Mouse (Mus musculus) limb, embryonic 11.5 days (tissue): ENCODE results near the gene Rbbp8nl. TPM values are rescaled to one million over a fixed set of nuclear protein-coding genes. Genes with fewer than 3 reads are reported as not detected.

Experiments
- ATAC-seq: fragments of 200-750 bp; cut with Nextera tagmentation; 2 replicates; pipeline ENCODE4 v1.8.0; 2017; ENCODE audit warnings: low read depth; ENCODE audit not compliant: insufficient number of reproducible peaks, low FRiP score, low TSS enrichment
- DNase-seq: peaks from one replicate; pipeline ENCODE4 v3.0.0-alpha.2; 2015; ENCODE audit warnings: low spot score
- H3K27ac ChIP-seq: fragments of 300-500 bp; sonication (generic); replicated peaks from 2 replicates; pipeline ENCODE4 v1.5.1; 2014; ENCODE audit warnings: low read depth, mild to moderate bottlenecking, low read length
- H3K27me3 ChIP-seq: fragments of 300-500 bp; sonication (generic); 2 replicates; pipeline ENCODE4 v1.6.1; 2014; ENCODE audit warnings: mild to moderate bottlenecking, low read length, mixed read lengths; ENCODE audit not compliant: control insufficient read depth, insufficient read depth
- H3K36me3 ChIP-seq: fragments of 300-500 bp; sonication (generic); 2 replicates; pipeline ENCODE4 v1.6.1; 2014; ENCODE audit warnings: mild to moderate bottlenecking, low read length, moderate library complexity, mixed read lengths; ENCODE audit not compliant: control insufficient read depth, insufficient read depth
- H3K4me1 ChIP-seq: fragments of 300-500 bp; sonication (generic); 2 replicates; pipeline ENCODE4 v1.6.1; 2014; ENCODE audit warnings: low read length, mixed read lengths; ENCODE audit not compliant: control insufficient read depth, insufficient read depth
- H3K4me2 ChIP-seq: fragments of 300-500 bp; sonication (generic); 2 replicates; pipeline ENCODE4 v1.6.1; 2014; ENCODE audit warnings: low read depth, mild to moderate bottlenecking, moderate library complexity; ENCODE audit not compliant: severe bottlenecking
- H3K4me3 ChIP-seq: fragments of 300-500 bp; sonication (generic); 2 replicates; pipeline ENCODE4 v1.5.1; 2014; ENCODE audit warnings: low read depth, low read length
- H3K9ac ChIP-seq: fragments of 300-500 bp; sonication (generic); 2 replicates; pipeline ENCODE4 v1.6.1; 2014; ENCODE audit warnings: mild to moderate bottlenecking, low read length
- H3K9me3 ChIP-seq: fragments of 300-500 bp; sonication (generic); 2 replicates; pipeline ENCODE4 v1.6.1; 2016; ENCODE audit warnings: low read length; ENCODE audit not compliant: control insufficient read depth
- WGBS: fragments of 180-500 bp; shearing (Covaris S2); extraction: QIAGEN DNeasy Blood & Tissue Kit; methylation state at CpG from one replicate; pipeline ENCODE4 v1.1.7; 2014; 5-methylcytosine and 5-hydroxymethylcytosine counted together
- polyA plus RNA-seq: library from polyadenylated mRNA; unstranded; fragments of >200 nt; fragmentation: Nextera tagmentation; extraction: Ambion mirVana; gene quantifications from 2 replicates; pipeline ENCODE4 v1.2.1, GENCODE M21; 2014

Gene Rbbp8nl
- polyA plus RNA-seq, 1 experiment from 2014 or later = 0.40 TPM

- Histone ChIP-seq H3K9me3 (no peaks in the 10 kb centered on the region), H3K27me3 (no peaks in the 10 kb centered on the region), H3K9ac (no peak overlapping the region), H3K27ac (no peak overlapping the region), H3K4me2 (no peak overlapping the region), H3K36me3 (no peaks in the 10 kb centered on the region), H3K4me3 (no peak overlapping the region), H3K4me1 (no peaks in the 10 kb centered on the region)
- DNase-seq = no peak
- 82% methylated on average over 4 of the region's 4 CpGs for WGBS
- no peak for ATAC-seq
Measured at GRCm38 (mm10) chr2:180311147-180311546, 21.5 kb upstream of the Rbbp8nl start.

DNA sequence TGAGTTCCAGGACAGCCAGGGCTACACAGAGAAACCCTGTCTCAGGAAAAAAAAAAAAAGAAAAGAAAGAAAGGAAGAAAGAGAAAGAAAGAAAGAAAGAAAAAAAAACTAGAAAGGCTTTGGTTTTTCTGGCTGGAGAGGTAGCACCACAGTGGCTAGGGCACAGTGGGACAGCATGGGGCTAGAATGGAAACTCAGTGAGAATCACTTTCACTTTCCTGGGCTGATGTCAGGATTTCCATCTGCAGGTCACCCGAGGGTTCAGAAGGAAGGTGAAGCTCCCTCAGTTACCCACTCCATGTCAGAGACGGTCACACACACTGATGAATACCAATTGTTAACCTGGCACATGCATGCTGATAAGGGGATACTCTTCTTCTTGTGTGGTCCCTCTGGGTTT, 18.0 kb upstream of the Rbbp8nl start:
- DNase-seq (no peak), ATAC-seq (no peak)
- Histone ChIP-seq H3K27me3 (no peaks in the 10 kb centered on the region), H3K9me3 (no peaks in the 10 kb centered on the region), H3K4me1 (no peaks in the 10 kb centered on the region), H3K4me2 (no peak overlapping the region), H3K27ac (no peak overlapping the region), H3K36me3 (no peaks in the 10 kb centered on the region), H3K9ac (no peak overlapping the region), H3K4me3 (no peak overlapping the region)
- 52% methylated on average over 2 of the region's 2 CpGs for WGBS

- H3K9ac ChIP-seq = no peak overlapping the region
- DNase-seq = no peak
- whole genome bisulfite sequencing = 86% methylated on average over 8 of the region's 8 CpGs
- no peaks in the 10 kb centered on the region for H3K4me1 ChIP-seq
- no peak overlapping the region for H3K4me3 ChIP-seq
- no peak for ATAC-seq
- H3K27me3 ChIP-seq = no peaks in the 10 kb centered on the region
- no peaks in the 10 kb centered on the region for H3K9me3 ChIP-seq
- no peaks in the 10 kb centered on the region for H3K36me3 ChIP-seq
- H3K27ac ChIP-seq = no peak overlapping the region
- H3K4me2 ChIP-seq = no peak overlapping the region
Measured at GRCm38 (mm10) chr2:180306423-180307168, 16.9 kb upstream of the Rbbp8nl start.

GRCm38 (mm10) chr2:180306009-180306408, 16.3 kb upstream of the Rbbp8nl start:
- Histone ChIP-seq H3K27me3 (no peaks in the 10 kb centered on the region), H3K4me3 (no peak overlapping the region), H3K4me1 (no peaks in the 10 kb centered on the region), H3K27ac (no peak overlapping the region), H3K9me3 (no peaks in the 10 kb centered on the region), H3K36me3 (no peaks in the 10 kb centered on the region), H3K9ac (no peak overlapping the region), H3K4me2 (no peak overlapping the region)
- ATAC-seq = no peak
- WGBS = 82% methylated on average over 2 of the region's 2 CpGs
- no peak for DNase-seq

DNA sequence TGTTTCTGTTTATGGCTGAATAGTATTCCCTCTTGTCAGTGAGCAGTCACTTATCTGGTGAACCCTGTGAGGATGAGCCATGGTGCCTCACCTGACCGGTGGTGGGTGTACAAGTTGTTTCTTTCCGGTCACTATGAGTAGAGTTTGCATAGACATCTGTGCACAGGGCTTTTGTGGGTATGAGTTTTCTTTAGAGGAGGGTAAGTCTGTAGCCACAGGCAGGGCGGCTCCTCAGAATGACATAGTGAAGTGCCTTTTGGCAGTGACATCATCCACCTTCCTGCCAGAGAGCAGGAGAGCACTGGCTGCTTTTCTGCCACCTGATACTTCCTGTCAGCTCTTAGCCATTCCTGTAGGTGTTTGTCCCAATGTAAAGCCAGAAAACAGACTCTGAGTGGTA, 15.8 kb upstream of the Rbbp8nl start:
- H3K4me1 ChIP-seq = no peaks in the 10 kb centered on the region
- ATAC-seq (no peak), DNase-seq (no peak)
- no peak overlapping the region for H3K4me2 ChIP-seq
- H3K27me3 ChIP-seq = no peaks in the 10 kb centered on the region
- no peak overlapping the region for H3K4me3 ChIP-seq
- no peak overlapping the region for H3K27ac ChIP-seq
- WGBS = 88% methylated on average over 3 of the region's 3 CpGs
- H3K9me3 ChIP-seq = no peaks in the 10 kb centered on the region
- H3K36me3 ChIP-seq = no peaks in the 10 kb centered on the region
- no peak overlapping the region for H3K9ac ChIP-seq

DNA sequence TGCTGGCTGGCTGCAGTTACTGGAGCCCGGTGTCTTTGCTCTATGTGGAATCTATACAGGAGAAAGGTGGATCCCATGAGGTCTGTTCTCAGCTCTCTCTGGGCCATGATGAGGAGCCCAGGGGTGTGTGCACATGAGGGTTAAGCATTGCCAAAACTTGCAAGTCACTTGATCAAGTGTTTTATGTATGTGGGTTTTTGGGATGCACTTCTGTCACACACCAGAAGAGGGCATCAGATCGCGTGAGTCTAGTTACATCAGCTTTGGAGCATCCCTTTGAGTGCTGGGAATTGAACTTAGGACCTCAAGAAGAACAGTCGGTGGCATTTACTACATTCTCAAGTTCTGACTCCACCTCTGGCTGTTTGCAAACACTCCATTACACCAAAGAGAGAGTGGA, 14.9 kb upstream of the Rbbp8nl start:
- Histone ChIP-seq H3K4me2 (no peak overlapping the region), H3K9ac (no peak overlapping the region), H3K27ac (no peak overlapping the region), H3K36me3 (no peaks in the 10 kb centered on the region), H3K27me3 (no peaks in the 10 kb centered on the region), H3K4me3 (no peak overlapping the region), H3K4me1 (no peaks in the 10 kb centered on the region), H3K9me3 (no peaks in the 10 kb centered on the region)
- ATAC-seq (no peak), DNase-seq (no peak)
- WGBS = 61% methylated on average over 4 of the region's 4 CpGs

DNA sequence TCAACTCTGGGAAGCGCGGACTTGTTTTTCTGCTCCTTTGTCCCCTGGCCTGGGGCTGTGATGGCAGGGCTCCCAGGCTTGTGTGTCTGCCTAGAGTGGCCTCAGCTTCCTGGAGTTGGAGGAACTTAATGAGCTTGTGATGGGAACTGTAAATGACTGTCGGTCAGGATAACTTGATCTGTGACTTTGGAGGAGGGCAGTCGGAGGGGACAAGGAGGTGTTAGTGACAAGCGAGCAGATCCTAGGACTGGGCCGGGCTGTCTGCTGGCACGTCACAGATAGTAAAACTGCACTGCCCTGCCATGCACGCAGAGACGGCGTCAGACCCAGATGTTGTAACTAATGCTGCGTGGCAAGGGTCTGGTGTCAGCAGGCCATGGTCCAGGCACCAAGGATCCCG, 13.8 kb upstream of the Rbbp8nl start:
- no peak overlapping the region for H3K4me3 ChIP-seq
- no peak overlapping the region for H3K4me2 ChIP-seq
- no peaks in the 10 kb centered on the region for H3K27me3 ChIP-seq
- no peaks in the 10 kb centered on the region for H3K36me3 ChIP-seq
- no peak overlapping the region for H3K9ac ChIP-seq
- WGBS = 43% methylated on average over 12 of the region's 12 CpGs
- H3K9me3 ChIP-seq = no peaks in the 10 kb centered on the region
- ATAC-seq (no peak), DNase-seq (no peak)
- H3K27ac ChIP-seq = no peak overlapping the region
- no peaks in the 10 kb centered on the region for H3K4me1 ChIP-seq

GRCm38 (mm10) chr2:180302201-180302600, 12.5 kb upstream of the Rbbp8nl start:
- Histone ChIP-seq H3K4me3 (no peak overlapping the region), H3K4me1 (no peaks in the 10 kb centered on the region), H3K27me3 (no peaks in the 10 kb centered on the region), H3K9ac (no peak overlapping the region), H3K9me3 (no peaks in the 10 kb centered on the region), H3K27ac (no peak overlapping the region), H3K4me2 (no peak overlapping the region), H3K36me3 (no peaks in the 10 kb centered on the region)
- DNase-seq (no peak), ATAC-seq (no peak)
- WGBS = 80% methylated on average over 4 of the region's 4 CpGs

- 23% methylated on average over 5 of the region's 5 CpGs for WGBS
- no peak for ATAC-seq
Measured at GRCm38 (mm10) chr2:180300771-180301170, 11.1 kb upstream of the Rbbp8nl start.

More at GRCm38 (mm10) chr2:180300771-180301170, 11.1 kb upstream of the Rbbp8nl start:
- H3K4me3 ChIP-seq = no peak overlapping the region
- no peaks in the 10 kb centered on the region for H3K36me3 ChIP-seq
- no peak overlapping the region for H3K4me2 ChIP-seq
- no peak overlapping the region for H3K9ac ChIP-seq
- H3K4me1 ChIP-seq = no peaks in the 10 kb centered on the region
- H3K27me3 ChIP-seq = no peaks in the 10 kb centered on the region
- no peak overlapping the region for H3K27ac ChIP-seq
- H3K9me3 ChIP-seq = no peaks in the 10 kb centered on the region
- no peak for DNase-seq
